Mouse (Mus musculus) hindbrain, embryonic 16.5 days (tissue): ENCODE results near the gene Fbf1. TPM values are rescaled to one million over a fixed set of nuclear protein-coding genes. Genes with fewer than 3 reads are reported as not detected.
"Not testable (repeated sequence)": the region's sequence is repeated elsewhere in the genome, so short reads cannot be mapped to it uniquely, and the experiment has no call there.

ENCODE experiments used
- ATAC-seq: fragments of 200-750 bp; cut with Nextera tagmentation; 2 replicates; pipeline ENCODE4 v1.8.0; 2017; ENCODE audit warnings: moderate TSS enrichment, moderate library complexity
- H3K27ac ChIP-seq: fragments of 300-500 bp; sonication (generic); 2 replicates; pipeline ENCODE4 v1.5.1; 2014; ENCODE audit warnings: low read depth, mild to moderate bottlenecking, control low read depth, low read length, moderate library complexity
- H3K27me3 ChIP-seq: fragments of 300-500 bp; sonication (generic); replicated peaks from 2 replicates; pipeline ENCODE4 v1.6.1; 2014; ENCODE audit warnings: low read length; ENCODE audit not compliant: control insufficient read depth, insufficient read depth
- H3K36me3 ChIP-seq: fragments of 300-500 bp; sonication (generic); 2 replicates; pipeline ENCODE4 v1.6.1; 2014; ENCODE audit warnings: mild to moderate bottlenecking, low read length, moderate library complexity, mixed read lengths; ENCODE audit not compliant: control insufficient read depth, insufficient read depth
- H3K4me1 ChIP-seq: fragments of 300-500 bp; sonication (generic); 2 replicates; pipeline ENCODE4 v1.6.1; 2014; ENCODE audit warnings: low read depth, low read length; ENCODE audit not compliant: control insufficient read depth, insufficient read depth
- H3K4me2 ChIP-seq: fragments of 300-500 bp; sonication (generic); 2 replicates; pipeline ENCODE4 v1.6.1; 2014; ENCODE audit warnings: mild to moderate bottlenecking, low read length, control low read depth, moderate library complexity
- H3K4me3 ChIP-seq: fragments of 300-500 bp; sonication (generic); 2 replicates; pipeline ENCODE4 v1.5.1; 2014; ENCODE audit warnings: mild to moderate bottlenecking, low read length, control low read depth, moderate library complexity
- H3K9ac ChIP-seq: fragments of 300-500 bp; sonication (generic); 2 replicates; pipeline ENCODE4 v1.6.1; 2014; ENCODE audit warnings: low read depth, mild to moderate bottlenecking, control low read depth, low read length, moderate library complexity
- H3K9me3 ChIP-seq: fragments of 300-500 bp; sonication (generic); 2 replicates; pipeline ENCODE4 v1.6.1; 2014; ENCODE audit warnings: mild to moderate bottlenecking, low read length, moderate library complexity; ENCODE audit not compliant: control insufficient read depth
- WGBS: fragments of 180-500 bp; shearing (Covaris S2); extraction: QIAGEN DNeasy Blood & Tissue Kit; methylation state at CpG from one replicate; pipeline ENCODE4 v1.1.7; 2014; 5-methylcytosine and 5-hydroxymethylcytosine counted together
- polyA plus RNA-seq: library from polyadenylated mRNA; unstranded; fragments of >200 nt; fragmentation: Nextera tagmentation; extraction: Ambion mirVana; gene quantifications from 2 replicates; pipeline ENCODE4 v1.2.1, GENCODE M21; 2015

Fbf1 gene
- polyA plus RNA-seq, 1 experiment from 2014 or later = 49.5 TPM

DNA sequence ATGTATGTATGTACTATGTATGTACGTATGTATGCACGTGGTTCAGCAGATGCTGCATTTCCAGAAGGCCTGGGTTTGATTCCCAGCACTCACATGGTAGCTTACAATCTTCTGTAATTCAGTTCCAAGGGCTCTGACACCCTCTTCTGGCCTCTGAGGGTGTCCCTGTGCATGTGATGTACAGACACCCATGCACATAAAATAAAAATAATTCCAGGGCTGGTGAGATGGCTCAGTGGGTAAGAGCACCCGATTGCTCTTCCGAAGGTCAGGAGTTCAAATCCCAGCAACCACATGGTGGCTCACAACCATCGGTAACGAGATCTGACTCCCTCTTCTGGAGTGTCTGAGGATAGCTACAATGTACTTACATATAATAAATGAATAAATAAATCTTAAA, 75.0 kb downstream of the Fbf1 start:
- not testable (repeated sequence) for H3K36me3 ChIP-seq, H3K9ac ChIP-seq, H3K4me3 ChIP-seq, H3K27me3 ChIP-seq, H3K4me2 ChIP-seq, H3K27ac ChIP-seq, ATAC-seq, H3K9me3 ChIP-seq, H3K4me1 ChIP-seq
- WGBS = 90% methylated on average over 6 of the region's 6 CpGs

Other genes starting within 250 kb of the Fbf1 start
- 38.4 and 45.3 TPM in 2 replicates for gene Sap30bp, start 234.9 kb downstream of the Fbf1 start, polyA plus RNA-seq
- gene Recql5, start 234.7 kb downstream of the Fbf1 start, polyA plus RNA-seq = 20.2 and 21.3 TPM in 2 replicates
- gene Itgb4, start 193.5 kb downstream of the Fbf1 start, polyA plus RNA-seq = 1.8 and 2.1 TPM in 2 replicates
- gene Galk1, start 155.4 kb downstream of the Fbf1 start, polyA plus RNA-seq = 76.0 and 76.2 TPM in 2 replicates
- 1,585 and 1,603 TPM in 2 replicates for gene H3f3b, start 140.2 kb downstream of the Fbf1 start, polyA plus RNA-seq
- 30.1 and 37.6 TPM in 2 replicates for gene Unk, start 137.8 kb downstream of the Fbf1 start, polyA plus RNA-seq
- 0.69 and 0.80 TPM in 2 replicates for gene Unc13d, start 90.2 kb downstream of the Fbf1 start, polyA plus RNA-seq
- gene Wbp2, start 81.2 kb downstream of the Fbf1 start, polyA plus RNA-seq = 183 and 225 TPM in 2 replicates
- 13.5 and 14.5 TPM in 2 replicates for gene Trim47, start 41.0 kb downstream of the Fbf1 start, polyA plus RNA-seq
- 3.0 and 4.2 TPM in 2 replicates for gene Trim65, start 37.0 kb downstream of the Fbf1 start, polyA plus RNA-seq
- gene Mrpl38, start 29.3 kb downstream of the Fbf1 start, polyA plus RNA-seq = 84.0 and 86.8 TPM in 2 replicates
- 92.1 and 106 TPM in 2 replicates for gene Ten1, start 30.7 kb upstream of the Fbf1 start, polyA plus RNA-seq
- gene Acox1, start 30.9 kb upstream of the Fbf1 start, polyA plus RNA-seq = 67.8 and 73.1 TPM in 2 replicates
- 1.1 and 1.2 TPM in 2 replicates for gene Evpl, start 69.9 kb upstream of the Fbf1 start, polyA plus RNA-seq
- 61.8 and 62.4 TPM in 2 replicates for gene Srp68, start 106.1 kb upstream of the Fbf1 start, polyA plus RNA-seq
- gene Galr2, start 112.8 kb upstream of the Fbf1 start, polyA plus RNA-seq = 0.25 and 1.1 TPM in 2 replicates
- 122 and 127 TPM in 2 replicates for gene Exoc7, start 139.1 kb upstream of the Fbf1 start, polyA plus RNA-seq
- gene Foxj1, start 167.2 kb upstream of the Fbf1 start, polyA plus RNA-seq = 13.2 and 16.2 TPM in 2 replicates
- gene Rnf157, start 244.9 kb upstream of the Fbf1 start, polyA plus RNA-seq = 27.8 and 28.5 TPM in 2 replicates